Mouse (Mus musculus): ENCODE results near the gene Ky.

The Ky gene

GRCm38 (mm10) chr9:102502015-102502633 lies 3.4 kb upstream of the Ky start:
- DNase-seq (ENCODE audit: low spot score) = no peak

GRCm38 (mm10) chr9:102504716-102505378 lies 703 bp upstream of the Ky start:
- DNase-seq (ENCODE audit: low spot score) = no peak

- DNase-seq (ENCODE audit: low spot score) = no peak
Measured at GRCm38 (mm10) chr9:102508315-102508714, 2.8 kb downstream of the Ky start.

- DNase-seq (ENCODE audit: low spot score) = no peak
Measured at GRCm38 (mm10) chr9:102511423-102511822, 5.9 kb downstream of the Ky start.

GRCm38 (mm10) chr9:102513578-102513977 lies 8.0 kb downstream of the Ky start:
- no peak for DNase-seq (ENCODE audit: low spot score)

- DNase-seq (ENCODE audit: low spot score) = no peak
Measured at GRCm38 (mm10) chr9:102518443-102518842, 12.9 kb downstream of the Ky start.

GRCm38 (mm10) chr9:102521396-102521795 lies 15.8 kb downstream of the Ky start:
- no peak for DNase-seq (ENCODE audit: low spot score)

- no peak for DNase-seq (ENCODE audit: low spot score)
Measured at GRCm38 (mm10) chr9:102528106-102528505, 22.6 kb downstream of the Ky start.

- no peak for DNase-seq (ENCODE audit: low spot score)
Measured at GRCm38 (mm10) chr9:102528561-102528960, 23.0 kb downstream of the Ky start.

- no peak for DNase-seq (ENCODE audit: low spot score)
Measured at GRCm38 (mm10) chr9:102529008-102529407, 23.5 kb downstream of the Ky start.

GRCm38 (mm10) chr9:102531051-102531892 lies 25.7 kb downstream of the Ky start:
- DNase-seq (ENCODE audit: low spot score) = peak; percentile 72

- DNase-seq (ENCODE audit: low spot score) = no peak
Measured at GRCm38 (mm10) chr9:102536968-102537367, 31.4 kb downstream of the Ky start.

- DNase-seq (ENCODE audit: low spot score) = no peak
Measured at GRCm38 (mm10) chr9:102539699-102540098, 34.1 kb downstream of the Ky start.

- DNase-seq (ENCODE audit: low spot score) = no peak
Measured at GRCm38 (mm10) chr9:102541666-102542065, 36.1 kb downstream of the Ky start.

- DNase-seq (ENCODE audit: low spot score) = no peak
Measured at GRCm38 (mm10) chr9:102542540-102542939, 37.0 kb downstream of the Ky start.

- DNase-seq (ENCODE audit: low spot score) = no peak
Measured at GRCm38 (mm10) chr9:102543761-102544115, 38.2 kb downstream of the Ky start.

- peak; percentile 61 for DNase-seq (ENCODE audit: low spot score)
Measured at GRCm38 (mm10) chr9:102544116-102544772, 38.7 kb downstream of the Ky start.

- peak; percentile 92 for DNase-seq (ENCODE audit: low spot score)
Measured at GRCm38 (mm10) chr9:102544773-102545366, 39.3 kb downstream of the Ky start.

- peak; percentile 52 for DNase-seq (ENCODE audit: low spot score)
Measured at GRCm38 (mm10) chr9:102545406-102546255, 40.1 kb downstream of the Ky start.

GRCm38 (mm10) chr9:102546256-102547027 lies 40.9 kb downstream of the Ky start:
- DNase-seq (ENCODE audit: low spot score) = no peak

GRCm38 (mm10) chr9:102547028-102547354 lies 41.4 kb downstream of the Ky start:
- peak; percentile 58 for DNase-seq (ENCODE audit: low spot score)
